Mouse (Mus musculus): ENCODE measurements around the gene Smarcb1.

- TF ChIP-seq CTCF (IDR thresholded peaks at IDR 0.05; ENCODE audit: control insufficient read depth, insufficient read depth, low read length) (no peak), POLR2A (IDR thresholded peaks at IDR 0.05; ENCODE audit: borderline replicate concordance, control insufficient read depth, low read depth, low read length) (no peak)
These were observed 65.1 kb downstream of the Smarcb1 start for GRCm38 (mm10) chr10:75856155-75856907.
